Mouse (Mus musculus) midbrain, embryonic 11.5 days (tissue): ENCODE measurements around the gene Pitpnm2. TPM values are rescaled to one million over a fixed set of nuclear protein-coding genes. Genes with fewer than 3 reads are reported as not detected.
A peak's percentile ranks its signal among the peaks of the same experiment; 100 is the strongest.

Experiments
- ATAC-seq: fragments of 200-750 bp; cut with Nextera tagmentation; 2 replicates; pipeline ENCODE4 v1.8.0; 2017; ENCODE audit warnings: moderate TSS enrichment, moderate library complexity; ENCODE audit not compliant: low FRiP score
- DNase-seq: peaks from one replicate; pipeline ENCODE4 v3.0.0; 2015; ENCODE audit warnings: low spot score; ENCODE audit errors: missing footprints
- H3K27ac ChIP-seq: fragments of 300-500 bp; sonication (generic); 2 replicates; pipeline ENCODE4 v1.5.1; 2014; ENCODE audit warnings: low read depth, low read length
- H3K27me3 ChIP-seq: fragments of 300-500 bp; sonication (generic); 2 replicates; pipeline ENCODE4 v1.6.1; 2014; ENCODE audit warnings: mild to moderate bottlenecking, low read length, moderate library complexity, mixed read lengths; ENCODE audit not compliant: control insufficient read depth, insufficient read depth
- H3K36me3 ChIP-seq: fragments of 300-500 bp; sonication (generic); 2 replicates; pipeline ENCODE4 v1.6.1; 2014; ENCODE audit warnings: mild to moderate bottlenecking, low read length, moderate library complexity, mixed read lengths; ENCODE audit not compliant: control insufficient read depth, insufficient read depth
- H3K4me1 ChIP-seq: fragments of 300-500 bp; sonication (generic); 2 replicates; pipeline ENCODE4 v1.6.1; 2014; ENCODE audit warnings: low read length; ENCODE audit not compliant: control insufficient read depth, insufficient read depth
- H3K4me2 ChIP-seq: fragments of 300-500 bp; sonication (generic); 2 replicates; pipeline ENCODE4 v1.6.1; 2014; ENCODE audit warnings: mild to moderate bottlenecking, moderate library complexity
- H3K4me3 ChIP-seq: fragments of 300-500 bp; sonication (generic); 2 replicates; pipeline ENCODE4 v1.5.1; 2014; ENCODE audit warnings: low read depth, low read length
- H3K9ac ChIP-seq: fragments of 300-500 bp; sonication (generic); 2 replicates; pipeline ENCODE4 v1.6.1; 2014; ENCODE audit warnings: low read length
- H3K9me3 ChIP-seq: fragments of 300-500 bp; sonication (generic); 2 replicates; pipeline ENCODE4 v1.6.1; 2016; ENCODE audit warnings: low read length; ENCODE audit not compliant: control insufficient read depth
- WGBS: fragments of 180-500 bp; shearing (Covaris S2); extraction: QIAGEN DNeasy Blood & Tissue Kit; methylation state at CpG from one replicate; pipeline ENCODE4 v1.1.7; 2014; 5-methylcytosine and 5-hydroxymethylcytosine counted together
- polyA plus RNA-seq: library from polyadenylated mRNA; unstranded; fragments of >200 nt; fragmentation: Nextera tagmentation; extraction: Ambion mirVana; gene quantifications from 2 replicates; pipeline ENCODE4 v1.2.1, GENCODE M21; 2014

Pitpnm2 gene
- polyA plus RNA-seq, 1 experiment from 2014 or later = 4.6 TPM

- H3K9me3 ChIP-seq = no peaks in the 10 kb centered on the region
- H3K9ac ChIP-seq = no peak overlapping the region
- DNase-seq (no peak), ATAC-seq (no peak)
- H3K27me3 ChIP-seq = no peaks in the 10 kb centered on the region
- peaks cover 6% of the 10 kb centered on the region; the same call in 1 of the 2 replicates for H3K4me1 ChIP-seq
- no peaks in the 10 kb centered on the region for H3K36me3 ChIP-seq
- H3K27ac ChIP-seq = no peak overlapping the region
- WGBS = 87% methylated on average over 8 of the region's 8 CpGs
- no peak overlapping the region for H3K4me3 ChIP-seq
- no peak overlapping the region for H3K4me2 ChIP-seq
These were observed 38.3 kb downstream of the Pitpnm2 start for GRCm38 (mm10) chr5:124211234-124211633.

GRCm38 (mm10) chr5:124210281-124211016 is 39.1 kb downstream of the Pitpnm2 start:
- H3K27me3 ChIP-seq = no peaks in the 10 kb centered on the region
- no peak for DNase-seq
- H3K4me3 ChIP-seq = no peak overlapping the region
- no peak for ATAC-seq
- no peaks in the 10 kb centered on the region for H3K36me3 ChIP-seq
- no peaks in the 10 kb centered on the region for H3K9me3 ChIP-seq
- H3K9ac ChIP-seq = no peak overlapping the region
- no peak overlapping the region for H3K27ac ChIP-seq
- peaks cover 6% of the 10 kb centered on the region; the same call in 1 of the 2 replicates for H3K4me1 ChIP-seq
- H3K4me2 ChIP-seq = no peak overlapping the region
- WGBS = 74% methylated on average over 18 of the region's 18 CpGs

GRCm38 (mm10) chr5:124209850-124210249 is 39.7 kb downstream of the Pitpnm2 start:
- Histone ChIP-seq H3K9me3 (no peaks in the 10 kb centered on the region), H3K4me2 (no peak overlapping the region), H3K4me3 (no peak overlapping the region), H3K4me1 (peaks cover 6% of the 10 kb centered on the region; the same call in 1 of the 2 replicates), H3K36me3 (no peaks in the 10 kb centered on the region), H3K27ac (no peak overlapping the region), H3K9ac (no peak overlapping the region), H3K27me3 (no peaks in the 10 kb centered on the region)
- no peak for ATAC-seq
- DNase-seq = no peak
- 72% methylated on average over 6 of the region's 6 CpGs for WGBS

GRCm38 (mm10) chr5:124208030-124208429 is 41.5 kb downstream of the Pitpnm2 start:
- no peak overlapping the region for H3K9ac ChIP-seq
- no peaks in the 10 kb centered on the region for H3K9me3 ChIP-seq
- no peaks in the 10 kb centered on the region for H3K36me3 ChIP-seq
- H3K4me2 ChIP-seq = no peak overlapping the region
- no peak for DNase-seq
- no peaks in the 10 kb centered on the region for H3K27me3 ChIP-seq
- 79% methylated on average over 8 of the region's 8 CpGs for WGBS
- peaks cover 6% of the 10 kb centered on the region; the same call in 1 of the 2 replicates for H3K4me1 ChIP-seq
- ATAC-seq = no peak
- H3K4me3 ChIP-seq = no peak overlapping the region
- H3K27ac ChIP-seq = no peak overlapping the region

GRCm38 (mm10) chr5:124206481-124207038 is 43.0 kb downstream of the Pitpnm2 start:
- DNase-seq (peak; percentile 83), ATAC-seq (no peak)
- Histone ChIP-seq H3K4me2 (no peak overlapping the region), H3K27ac (no peak overlapping the region), H3K27me3 (no peaks in the 10 kb centered on the region), H3K9ac (no peak overlapping the region), H3K4me1 (peaks cover 6% of the 10 kb centered on the region; the same call in 1 of the 2 replicates), H3K9me3 (no peaks in the 10 kb centered on the region), H3K4me3 (no peak overlapping the region), H3K36me3 (no peaks in the 10 kb centered on the region)
- WGBS = 55% methylated on average over 13 of the region's 13 CpGs

GRCm38 (mm10) chr5:124205809-124206380 is 43.7 kb downstream of the Pitpnm2 start:
- DNase-seq = no peak
- Histone ChIP-seq H3K4me3 (no peak overlapping the region), H3K36me3 (no peaks in the 10 kb centered on the region), H3K27me3 (no peaks in the 10 kb centered on the region), H3K27ac (no peak overlapping the region), H3K4me2 (no peak overlapping the region), H3K9ac (no peak overlapping the region), H3K4me1 (peaks cover 6% of the 10 kb centered on the region; the same call in 1 of the 2 replicates), H3K9me3 (no peaks in the 10 kb centered on the region)
- ATAC-seq = no peak
- 54% methylated on average over 5 of the region's 5 CpGs for WGBS

GRCm38 (mm10) chr5:124205211-124205610 is 44.3 kb downstream of the Pitpnm2 start:
- 69% methylated on average over 9 of the region's 9 CpGs for WGBS

GRCm38 (mm10) chr5:124204127-124204794 is 45.3 kb downstream of the Pitpnm2 start:
- Histone ChIP-seq H3K9me3 (no peaks in the 10 kb centered on the region), H3K4me1 (peaks cover 6% of the 10 kb centered on the region; the same call in 1 of the 2 replicates), H3K36me3 (no peaks in the 10 kb centered on the region), H3K27me3 (no peaks in the 10 kb centered on the region), H3K4me2 (no peak overlapping the region), H3K4me3 (no peak overlapping the region), H3K27ac (no peak overlapping the region), H3K9ac (no peak overlapping the region)
- ATAC-seq (no peak), DNase-seq (no peak)
- WGBS = 85% methylated on average over 9 of the region's 9 CpGs

More at GRCm38 (mm10) chr5:124205211-124205610, 44.3 kb downstream of the Pitpnm2 start:
- Histone ChIP-seq H3K9ac (no peak overlapping the region), H3K27ac (no peak overlapping the region), H3K36me3 (no peaks in the 10 kb centered on the region), H3K4me3 (no peak overlapping the region), H3K9me3 (no peaks in the 10 kb centered on the region), H3K4me2 (no peak overlapping the region), H3K4me1 (peaks cover 6% of the 10 kb centered on the region; the same call in 1 of the 2 replicates), H3K27me3 (no peaks in the 10 kb centered on the region)
- no peak for ATAC-seq
- no peak for DNase-seq
